Mouse (Mus musculus): Measurements from ENCODE around the gene Elfn2.
A peak's percentile ranks its signal among the peaks of the same experiment; 100 is the strongest.

Gene Elfn2

DNA sequence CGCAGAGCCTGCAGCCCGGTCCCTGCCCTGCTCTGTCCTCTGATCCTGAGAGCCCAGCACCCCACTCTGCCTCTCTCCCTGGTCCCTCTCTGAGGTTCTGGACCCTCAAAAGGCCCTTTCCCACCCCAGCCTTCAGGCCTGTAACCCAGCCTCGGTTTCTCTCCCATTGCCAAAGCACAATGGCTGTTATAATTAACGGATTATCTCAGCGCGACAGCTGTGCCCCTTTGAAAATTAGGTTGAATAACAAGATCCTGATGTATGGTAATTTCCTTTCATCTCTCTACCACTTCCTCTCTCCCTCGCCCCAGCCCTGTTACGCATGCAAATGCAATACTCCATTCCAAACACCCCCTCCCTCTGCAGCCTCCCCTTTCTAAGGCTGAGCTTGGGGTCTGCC lies 35.1 kb downstream of the Elfn2 start:
- no peak for DNase-seq (ENCODE audit: extremely low spot score, low spot score)

DNA sequence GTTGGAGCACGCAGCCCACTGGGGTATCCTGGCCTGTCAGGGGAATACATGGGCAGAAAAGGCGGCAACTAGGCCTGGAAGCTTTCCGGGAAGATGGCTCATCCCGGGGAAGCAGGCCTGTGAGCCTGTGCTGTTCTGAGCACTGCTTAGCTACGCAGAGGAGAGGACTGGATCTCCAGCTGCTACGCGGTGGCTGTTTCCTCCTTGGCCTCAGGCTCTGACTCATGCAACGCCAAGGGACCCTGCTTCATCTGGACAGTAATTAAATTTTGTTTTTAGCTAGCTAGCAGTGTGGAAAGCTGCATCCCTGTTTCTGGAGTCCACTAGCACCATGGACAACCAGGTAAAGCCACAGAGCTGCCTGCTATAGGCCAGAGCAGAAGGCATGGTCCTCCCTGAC lies 36.8 kb downstream of the Elfn2 start:
- DNase-seq (ENCODE audit: extremely low spot score, low spot score): no peak

DNA sequence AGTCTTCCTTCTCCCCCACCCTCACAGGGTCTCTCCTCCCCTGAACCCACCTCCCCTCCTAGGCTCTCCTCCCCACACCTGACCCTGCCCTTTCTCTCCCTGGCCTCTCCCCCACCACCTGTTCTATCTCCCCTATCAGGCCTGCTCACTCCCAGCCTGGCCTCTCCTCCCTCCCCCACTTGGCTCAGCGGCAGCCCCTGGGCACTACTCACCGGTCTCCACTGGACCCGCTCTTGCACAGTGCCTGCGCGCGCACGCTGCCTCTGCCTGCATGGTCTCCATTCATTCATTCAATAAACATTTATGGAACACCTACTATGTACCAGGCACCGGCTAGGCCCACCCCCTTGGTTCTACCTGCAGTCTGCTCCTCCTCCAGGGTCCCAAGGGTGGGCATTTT lies 37.3 kb downstream of the Elfn2 start:
- DNase-seq (ENCODE audit: extremely low spot score, low spot score): no peak

DNA sequence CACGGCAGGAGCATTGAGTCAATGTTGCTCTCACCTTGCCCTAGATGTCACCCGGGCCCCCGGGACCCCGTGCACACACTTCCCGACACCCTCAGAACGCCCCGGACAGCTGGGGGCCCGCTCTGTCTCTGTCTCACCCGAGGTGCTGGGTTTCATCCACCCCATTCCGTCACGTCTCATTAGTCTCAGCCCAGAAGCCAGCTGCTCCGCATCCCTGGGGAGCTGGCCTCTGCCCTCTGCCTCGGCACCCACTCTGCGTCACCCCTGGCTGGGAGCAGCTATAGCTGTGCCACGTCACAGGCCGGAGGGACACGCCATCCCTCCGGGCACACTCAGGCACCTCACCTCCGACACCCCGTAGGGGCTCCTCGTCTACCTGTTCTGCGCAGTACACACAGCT lies 38.3 kb downstream of the Elfn2 start:
- no peak for DNase-seq (ENCODE audit: extremely low spot score, low spot score)

DNA sequence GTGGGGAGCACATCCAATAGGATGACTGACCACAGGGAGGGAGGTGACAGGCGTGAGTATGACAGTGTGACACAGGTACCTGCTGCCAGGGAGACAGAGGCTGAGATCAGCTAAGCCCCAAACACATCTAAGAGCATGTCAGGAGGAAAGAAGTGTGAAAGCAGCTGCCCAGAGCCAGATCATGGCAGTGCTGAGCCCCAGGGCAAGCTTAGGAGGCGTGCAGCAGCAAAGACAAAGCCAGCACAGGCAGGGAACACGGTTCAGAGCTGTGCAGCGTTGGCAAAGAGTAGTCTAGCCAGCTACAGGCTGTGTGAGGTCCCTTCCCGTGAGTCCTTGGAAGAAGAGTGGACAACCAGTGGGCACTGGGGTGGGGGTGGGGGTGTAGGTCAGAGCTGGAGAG lies 40.9 kb downstream of the Elfn2 start:
- DNase-seq (ENCODE audit: extremely low spot score, low spot score): no peak

DNA sequence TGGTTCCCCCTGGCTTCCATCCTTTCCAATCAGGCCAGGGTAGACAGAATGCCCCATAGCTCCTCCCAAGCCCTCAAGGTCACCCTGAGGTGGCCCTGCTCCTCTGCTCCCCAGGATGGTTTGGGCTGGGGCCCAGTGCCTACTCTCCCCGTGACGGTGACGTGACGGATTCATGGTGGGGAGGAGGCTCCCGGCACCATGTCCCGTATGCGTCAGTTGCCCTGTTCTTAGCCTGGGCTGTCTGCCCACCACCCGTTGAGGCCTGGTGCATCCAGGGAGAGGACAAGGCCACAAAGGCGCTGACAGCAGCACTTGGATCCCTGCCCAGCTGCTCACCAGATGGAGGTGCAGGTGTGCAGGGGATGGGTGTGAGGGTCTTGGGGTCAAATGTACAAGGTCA lies 41.6 kb downstream of the Elfn2 start:
- no peak for DNase-seq (ENCODE audit: extremely low spot score, low spot score)

DNA sequence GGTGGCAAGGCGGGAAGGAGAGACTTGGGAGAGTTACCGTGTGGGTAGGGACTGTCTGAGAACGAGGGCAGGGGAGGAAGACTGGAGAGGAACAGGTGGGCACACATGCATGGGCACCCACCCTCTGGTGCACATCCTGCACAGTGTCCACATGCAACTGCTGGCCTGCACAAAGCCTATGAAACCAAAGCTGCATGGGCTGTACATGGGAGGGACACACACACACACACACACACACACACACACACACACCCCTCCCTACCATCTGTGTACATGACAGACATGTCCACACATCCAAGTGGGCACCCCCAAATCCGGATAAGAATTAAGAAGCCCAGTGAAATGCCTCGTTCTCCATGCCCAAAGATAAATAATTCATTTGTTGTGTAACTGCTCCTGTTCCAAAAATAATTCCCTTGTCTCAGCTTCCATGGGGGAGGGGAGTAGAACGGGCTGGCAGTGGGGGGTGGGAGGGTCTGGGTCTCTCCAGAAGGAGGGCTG lies 43.6 kb downstream of the Elfn2 start:
- DNase-seq (ENCODE audit: extremely low spot score, low spot score): no peak

DNA sequence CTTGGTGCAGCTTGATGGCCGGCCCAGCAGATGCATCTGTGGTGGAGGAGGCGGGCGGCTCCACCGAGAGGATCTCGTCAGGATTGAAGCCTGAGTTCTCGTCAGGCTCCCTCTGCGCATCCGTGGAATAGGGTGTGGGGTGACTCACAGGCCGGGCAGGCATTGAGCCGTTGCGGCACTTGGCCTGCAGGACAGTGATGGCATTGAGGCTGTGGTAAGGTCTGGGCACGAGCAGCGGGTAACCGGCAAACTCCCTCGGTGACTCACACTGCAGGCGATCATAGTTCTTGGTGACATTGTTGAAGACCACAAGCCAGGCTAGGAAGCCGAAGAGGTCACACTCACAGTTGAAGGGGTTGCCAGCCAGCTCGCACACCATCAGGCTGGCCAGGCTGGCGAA lies 45.1 kb downstream of the Elfn2 start:
- no peak for DNase-seq (ENCODE audit: extremely low spot score, low spot score)

DNA sequence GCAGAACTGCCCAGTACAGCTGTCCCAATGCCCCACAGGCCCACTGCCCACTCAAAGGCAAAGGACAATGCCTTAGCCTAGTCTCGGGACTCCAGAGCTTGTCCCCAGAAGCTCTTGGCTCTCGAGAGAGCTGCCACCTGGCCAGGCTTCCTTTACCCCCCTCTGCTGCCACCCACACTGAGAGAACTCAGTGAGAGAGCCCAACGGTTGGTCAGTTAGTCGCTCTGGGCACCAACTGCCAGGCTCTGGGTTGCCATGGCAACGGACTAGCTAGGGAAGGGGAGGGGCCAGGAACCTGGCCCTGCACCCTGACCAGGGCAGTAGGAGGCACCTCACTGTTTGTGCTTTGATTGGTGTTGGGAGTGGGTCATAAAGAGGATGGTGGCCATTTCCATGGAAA lies 48.2 kb downstream of the Elfn2 start:
- DNase-seq (ENCODE audit: extremely low spot score, low spot score): no peak

DNA sequence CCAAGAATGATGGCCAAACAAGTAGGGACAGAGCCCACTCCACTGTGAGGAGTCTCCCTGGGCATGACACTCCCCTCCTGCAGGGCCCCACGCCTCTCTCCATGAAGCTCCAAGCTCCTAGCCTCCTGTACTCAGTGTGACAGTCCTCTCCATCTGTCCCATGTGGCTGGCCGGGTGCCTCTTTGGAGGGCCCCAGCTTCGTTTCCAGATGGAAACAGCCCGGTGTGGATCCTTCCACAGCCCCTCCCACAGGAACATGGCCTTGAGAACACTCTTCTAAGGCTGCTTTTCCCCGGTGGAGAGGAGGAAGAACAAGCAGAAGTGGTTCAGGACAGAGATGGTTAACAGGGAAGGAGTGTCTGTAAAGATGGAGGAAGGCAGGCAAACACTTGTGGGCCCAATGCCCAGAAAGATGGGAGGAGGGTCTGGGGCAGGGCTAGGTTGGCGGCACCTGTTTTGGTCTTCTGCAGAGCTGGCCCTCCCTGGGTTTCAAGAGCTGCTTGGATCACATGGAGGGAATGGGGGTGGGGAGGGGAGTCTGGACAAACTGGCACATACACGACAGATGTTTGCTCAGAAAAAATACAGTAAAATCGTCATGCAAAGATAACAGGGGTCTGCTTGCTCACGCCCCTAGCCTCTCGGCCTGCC lies 49.2 kb downstream of the Elfn2 start:
- DNase-seq (ENCODE audit: extremely low spot score, low spot score): no peak

DNA sequence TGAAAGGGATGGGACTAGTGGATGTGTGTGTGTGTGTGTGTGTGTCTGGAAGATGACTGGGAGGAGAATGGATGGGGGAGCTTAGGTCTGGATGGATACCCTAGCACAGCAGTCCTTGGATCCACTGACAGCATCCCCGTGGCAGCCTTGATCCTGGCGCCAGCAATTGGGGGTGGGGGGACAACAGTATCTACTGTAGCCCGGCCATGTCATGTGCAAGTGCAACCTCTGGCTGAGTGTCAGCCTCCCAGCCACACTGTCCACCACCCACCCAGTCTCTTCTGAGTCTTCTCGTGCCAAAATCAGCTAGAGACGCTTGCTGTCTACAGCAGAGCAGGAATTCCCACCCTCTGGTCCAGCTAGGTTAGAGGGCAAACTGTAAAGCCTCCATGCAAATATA lies 54.3 kb downstream of the Elfn2 start:
- no peak for DNase-seq (ENCODE audit: extremely low spot score, low spot score)

DNA sequence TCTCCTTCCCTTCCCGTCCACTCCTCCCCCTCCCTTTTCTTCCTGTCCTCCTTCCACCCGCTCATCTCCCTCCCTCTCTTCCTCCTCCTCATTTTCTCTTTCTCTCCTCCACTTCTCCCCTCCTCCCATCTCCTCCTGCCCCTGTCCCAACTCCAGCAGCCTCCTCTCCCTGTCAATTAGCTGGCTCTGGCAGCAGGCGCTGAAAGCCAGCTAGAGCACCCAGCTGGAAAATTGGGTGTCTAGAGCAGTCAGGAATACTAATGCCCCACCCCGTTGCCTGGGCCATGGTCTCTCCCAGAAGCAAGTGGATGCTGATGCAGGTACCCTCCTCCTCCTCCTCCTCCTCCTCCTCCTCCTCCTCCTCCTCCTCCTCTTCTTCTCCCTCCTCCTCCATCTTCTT lies 67.4 kb downstream of the Elfn2 start:
- no peak for DNase-seq (ENCODE audit: extremely low spot score, low spot score)

DNA sequence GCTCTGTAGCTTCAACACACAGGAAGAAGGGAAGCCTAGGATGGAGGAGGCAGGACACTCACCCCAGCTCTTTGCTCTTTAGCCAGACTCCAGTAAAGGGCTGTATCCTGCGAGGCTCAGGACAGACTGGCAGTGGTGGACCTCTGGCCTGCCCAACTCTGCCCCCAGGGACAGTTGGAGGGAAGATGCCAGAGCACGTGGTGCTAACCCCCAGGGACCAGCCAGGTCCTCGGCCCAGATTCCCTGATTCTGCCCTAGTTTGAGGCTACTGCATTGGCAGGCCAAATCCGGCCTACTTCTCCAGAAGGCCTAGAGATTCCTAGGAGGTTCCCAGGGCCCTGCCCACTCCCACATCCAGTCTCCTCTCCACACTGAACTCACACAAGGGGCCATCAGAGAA lies 70.8 kb downstream of the Elfn2 start:
- DNase-seq (ENCODE audit: extremely low spot score, low spot score): no peak

DNA sequence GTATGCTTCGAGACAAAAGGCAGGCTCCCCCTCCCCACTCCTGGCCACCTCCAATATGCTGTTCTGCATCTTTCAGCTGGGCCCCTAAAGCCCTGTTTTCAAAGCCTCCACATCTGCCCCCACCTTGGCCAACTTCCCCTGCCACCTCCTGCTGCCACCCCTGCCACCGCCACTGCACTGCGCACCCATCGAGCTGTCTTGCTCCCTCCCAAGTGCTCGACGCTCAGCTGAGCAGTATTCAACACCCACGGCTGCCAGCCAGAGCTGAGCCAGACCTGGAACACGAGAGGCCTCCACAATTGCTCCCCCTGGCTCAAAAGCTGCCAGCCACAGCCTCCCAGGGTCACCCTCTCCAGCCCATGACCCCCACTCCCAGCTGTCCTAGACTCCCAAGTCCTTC lies 74.0 kb downstream of the Elfn2 start:
- no peak for DNase-seq (ENCODE audit: extremely low spot score, low spot score)

DNA sequence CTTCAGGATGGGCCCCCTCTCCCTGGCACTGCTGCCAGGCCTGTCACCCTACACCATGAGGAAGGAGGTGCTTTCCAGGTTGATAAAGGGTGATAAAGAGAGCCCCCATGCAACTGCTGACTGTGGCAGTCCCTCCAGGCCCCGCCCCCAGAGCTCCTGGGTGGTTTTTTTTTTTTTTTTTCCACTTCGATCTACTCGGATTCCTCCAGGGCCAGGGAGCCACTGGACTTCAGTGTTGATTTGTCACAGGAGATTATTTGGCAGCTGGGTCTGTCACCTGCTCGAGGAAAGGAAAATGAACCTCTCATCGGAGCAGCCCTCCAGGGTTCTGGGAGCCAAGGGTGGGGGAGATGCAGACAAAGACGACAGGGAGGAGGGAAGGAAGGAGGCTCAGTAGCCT lies 74.9 kb downstream of the Elfn2 start:
- DNase-seq (ENCODE audit: extremely low spot score, low spot score): no peak

DNA sequence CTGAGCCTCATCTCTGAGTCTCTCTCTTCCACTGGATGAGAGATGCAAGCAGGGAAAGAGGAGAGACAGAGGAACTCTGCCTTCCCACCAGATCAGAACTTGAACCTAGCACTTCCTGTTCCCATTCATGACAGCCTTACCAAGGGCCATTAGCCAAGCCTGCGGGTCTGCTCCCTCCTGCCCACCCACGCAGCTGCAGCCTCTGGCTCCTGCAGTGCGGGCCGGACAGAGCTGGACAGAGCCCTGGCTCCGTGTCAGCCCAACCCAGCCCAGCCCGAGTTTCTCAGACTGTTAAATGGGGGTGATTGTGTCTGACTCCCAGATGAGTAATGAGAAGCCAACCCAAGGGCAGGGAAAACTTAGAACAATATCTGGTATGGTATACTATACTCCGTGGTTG lies 83.3 kb downstream of the Elfn2 start:
- no peak for DNase-seq (ENCODE audit: extremely low spot score, low spot score)

DNA sequence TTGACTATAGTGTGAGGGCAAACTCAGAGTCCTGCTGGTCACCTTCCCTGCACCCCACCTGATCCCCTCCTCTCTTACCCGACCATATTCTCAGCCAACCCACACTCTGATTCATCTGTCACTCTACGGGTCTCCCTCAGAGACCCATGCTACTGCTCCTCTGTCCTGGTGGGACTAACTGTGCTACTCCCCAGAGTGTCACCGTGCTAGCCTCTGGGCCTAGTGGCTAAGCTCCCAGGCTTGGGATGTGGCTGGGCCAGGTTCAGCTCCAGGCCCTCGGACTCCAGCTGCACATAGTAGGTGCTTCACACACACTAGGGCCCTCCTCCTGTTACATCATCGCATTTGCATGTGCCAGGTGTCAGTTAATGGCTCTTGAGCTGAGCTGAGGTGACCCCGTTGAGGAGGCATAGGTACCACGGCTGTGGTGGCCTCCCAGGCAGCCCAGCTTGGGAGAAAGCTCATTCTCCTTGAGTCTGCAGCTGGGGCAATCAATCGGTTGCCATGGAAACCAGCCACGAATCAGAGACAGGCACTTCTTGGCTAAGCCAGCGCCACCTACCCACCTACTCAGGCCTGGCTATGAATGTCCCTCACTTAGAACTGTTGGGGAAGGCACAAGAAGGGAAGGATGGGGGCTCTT lies 84.4 kb downstream of the Elfn2 start:
- DNase-seq (ENCODE audit: extremely low spot score, low spot score): peak; percentile 65

DNA sequence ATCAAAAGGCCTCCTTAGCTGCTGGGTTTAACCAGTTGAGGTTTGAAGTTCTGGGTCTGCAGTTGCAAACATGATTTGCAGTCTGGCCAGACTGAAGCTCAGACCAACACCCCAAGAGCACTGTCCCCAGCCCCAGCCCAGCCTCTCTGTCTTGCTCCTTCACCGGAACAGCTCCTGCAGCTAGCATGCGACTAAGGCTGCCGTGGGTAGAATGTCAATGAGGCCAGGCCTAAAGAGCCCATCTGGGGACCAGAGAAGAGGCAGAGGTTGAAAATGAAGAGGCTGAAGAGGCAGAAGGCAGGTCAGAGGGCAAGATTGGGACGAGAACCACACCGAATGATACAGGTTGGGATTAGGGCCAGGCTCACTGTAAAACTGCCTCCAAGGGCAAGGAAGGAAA lies 85.2 kb downstream of the Elfn2 start:
- peak; percentile 16 for DNase-seq (ENCODE audit: extremely low spot score, low spot score)

DNA sequence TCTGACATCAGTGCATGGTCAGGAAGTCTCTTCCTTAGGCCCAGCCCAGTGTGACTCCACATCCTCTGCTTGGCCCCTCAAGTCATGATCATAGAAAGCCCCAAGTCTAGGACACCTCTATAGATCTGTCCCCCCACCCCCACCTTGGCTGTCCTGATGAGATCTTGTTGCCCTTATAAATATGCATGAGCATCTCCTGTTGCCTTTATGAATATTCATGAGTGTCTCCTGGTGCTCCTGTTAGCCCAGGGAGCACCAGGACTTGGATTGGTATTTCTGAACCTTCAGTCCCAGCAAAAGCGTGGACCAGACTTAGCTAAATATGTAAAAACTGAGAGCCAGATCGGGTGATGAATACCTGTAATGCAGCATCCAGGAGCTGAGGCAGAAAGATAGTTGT lies 86.2 kb downstream of the Elfn2 start:
- DNase-seq (ENCODE audit: extremely low spot score, low spot score): no peak

DNA sequence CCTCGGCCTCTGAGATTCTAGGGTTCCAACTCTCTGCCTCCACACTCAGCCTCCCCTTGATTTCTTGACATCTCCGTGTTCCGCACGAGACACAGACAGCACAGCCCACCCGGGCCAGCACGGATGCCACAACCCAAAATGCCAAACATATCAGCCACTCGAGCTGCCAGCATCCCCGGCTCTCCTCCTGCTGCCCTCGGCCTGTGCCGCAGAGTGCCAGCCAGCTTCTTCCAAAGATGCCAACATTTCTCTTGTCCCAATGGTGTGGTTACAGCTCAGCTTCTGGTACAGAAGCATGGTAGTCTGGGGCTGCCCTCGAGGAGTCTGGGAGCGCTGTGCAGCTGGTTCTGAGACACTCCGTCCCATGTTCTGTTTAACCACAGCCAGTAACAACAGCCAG lies 92.3 kb downstream of the Elfn2 start:
- DNase-seq (ENCODE audit: extremely low spot score, low spot score): no peak

DNA sequence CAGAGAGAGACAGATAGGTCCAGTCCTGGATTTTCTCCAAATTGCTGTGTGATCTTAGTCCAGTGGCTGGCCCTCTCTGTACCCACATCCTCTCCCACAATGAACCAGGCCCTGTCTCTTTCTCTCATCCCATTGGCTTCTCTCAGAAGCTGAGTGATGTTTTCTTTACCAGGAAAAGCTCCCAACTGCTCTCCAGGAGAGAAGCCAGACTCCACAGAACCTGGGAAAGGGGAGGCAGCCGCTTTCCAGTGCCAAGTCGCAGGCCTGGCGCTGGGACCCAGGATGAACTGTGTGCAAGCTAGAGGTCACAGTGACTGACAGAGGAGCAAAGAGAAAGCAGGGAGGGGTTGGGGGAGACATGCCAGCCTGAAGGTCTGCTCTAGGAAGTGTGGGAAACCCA lies 93.6 kb downstream of the Elfn2 start:
- no peak for DNase-seq (ENCODE audit: extremely low spot score, low spot score)

DNA sequence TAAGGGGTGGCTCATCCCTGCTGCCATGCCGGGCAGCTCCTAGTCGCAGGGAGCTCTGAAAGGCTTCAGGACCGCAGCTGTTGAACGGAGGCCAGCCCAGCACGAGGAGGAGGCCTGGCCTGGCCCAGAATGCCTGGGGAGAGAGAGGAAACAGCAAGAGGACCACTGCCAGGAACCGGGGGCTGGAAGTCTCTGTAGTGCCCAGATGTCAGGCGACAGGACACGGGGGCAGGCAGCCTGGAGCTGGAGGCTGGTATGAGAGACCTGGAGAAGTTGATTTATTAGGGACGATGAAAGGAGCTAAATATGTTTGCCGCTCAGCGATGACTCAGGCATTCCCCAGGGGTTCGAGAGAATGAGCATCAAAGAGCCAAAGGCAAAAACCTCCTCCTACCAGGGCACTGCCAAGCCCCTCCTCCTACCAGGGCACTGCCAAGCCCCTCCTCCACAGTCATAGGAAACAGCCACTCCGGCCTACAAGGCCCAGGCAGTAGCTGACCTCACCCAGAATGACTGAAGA lies 94.1 kb downstream of the Elfn2 start:
- no peak for DNase-seq (ENCODE audit: extremely low spot score, low spot score)

DNA sequence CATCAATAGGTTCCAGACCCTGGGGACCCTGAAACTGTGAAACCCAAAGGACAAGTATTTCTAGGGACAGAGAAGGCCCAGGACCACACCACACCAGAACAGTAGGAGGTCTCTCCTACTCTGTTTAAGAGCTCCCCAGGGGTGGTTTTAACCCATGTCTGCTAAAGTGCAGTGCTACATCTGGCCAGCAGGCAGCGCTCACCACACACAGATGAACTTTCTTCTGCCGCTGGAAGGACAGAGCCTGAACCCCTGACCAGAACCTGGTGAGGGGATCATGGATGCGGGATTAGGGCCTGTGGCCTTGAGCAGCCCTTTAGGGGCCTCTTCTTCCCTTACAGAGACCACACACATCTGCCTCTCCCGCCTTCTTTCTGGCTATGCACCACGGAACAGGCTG lies 95.1 kb downstream of the Elfn2 start:
- peak; percentile 79 for DNase-seq (ENCODE audit: extremely low spot score, low spot score)

Measured in neural tube, embryonic 10.5 days (tissue).